20 mouse cellular contexts compared by ENCODE assay signal in the genomic region with DNA sequence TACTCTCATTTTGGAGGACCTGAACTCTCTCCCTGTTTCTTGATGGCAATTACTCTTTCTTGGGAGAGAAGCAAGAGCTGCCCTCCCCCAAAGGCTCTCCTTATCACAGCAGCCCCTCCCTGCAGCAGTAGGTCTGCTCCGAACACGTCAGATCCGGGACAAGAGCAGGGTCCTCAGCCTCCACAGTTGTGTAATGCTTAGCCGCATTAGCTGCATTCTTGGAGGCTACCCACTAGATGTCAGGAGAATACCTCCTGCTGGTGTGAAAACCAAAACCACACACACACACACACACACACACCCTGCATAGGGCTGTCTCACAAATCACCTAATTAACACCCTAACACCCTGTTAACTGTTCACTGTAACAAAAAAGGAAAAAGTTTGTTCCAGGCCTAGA. TPM values are rescaled to one million over a fixed set of nuclear protein-coding genes. Genes with fewer than 3 reads are reported as not detected.
DNase-seq lines count a peak whose midpoint lies in the region; ATAC-seq and TF ChIP-seq lines count a peak whose summit lies in the region.
"Had no signal": no experiment of that assay in that cellular context is flagged by ENCODE, and none has a peak within 500 bp of the region (broad histone marks: within the 10 kb centered on the region; RNA-seq: fewer than 3 reads in every experiment).

No protein-coding gene starts in this region.

- no peak for TF ChIP-seq POLR2A in MEL (IDR thresholded peaks at IDR 0.05; ENCODE audit: control insufficient read depth in 1 of 2, insufficient read depth in 1 of 2, low read depth in 1 of 2, low read length in 2 of 2, poor library complexity in 1 of 2)

- H3K4me2 ChIP-seq in kidney, postnatal 0 days (ENCODE audit: low read length) = no peak overlapping the region
- H3K4me2 ChIP-seq in liver, postnatal 0 days (ENCODE audit: low read depth, low read length) = no peak overlapping the region
- H3K4me2 ChIP-seq: embryonic facial prominence, embryonic 12.5 days; limb, embryonic 15.5 days; neural tube, embryonic 13.5 days had no signal

- no peaks in the 10 kb centered on the region for H3K4me1 ChIP-seq in kidney, postnatal 0 days (replicated peaks; ENCODE audit: insufficient read depth, low read length)
- peaks cover 20 to 58% of the 10 kb centered on the region in 2 experiments for H3K4me1 ChIP-seq in MEL (ENCODE audit: control insufficient read depth in 1 of 2, insufficient read depth in 2 of 2, low read length in 2 of 2)
- H3K4me1 ChIP-seq in liver, postnatal 0 days (ENCODE audit: insufficient read depth) = peaks cover 10% of the 10 kb centered on the region
- H3K4me1 ChIP-seq: embryonic facial prominence, embryonic 12.5 days; neural tube, embryonic 13.5 days had no signal

- H3K79me2 ChIP-seq in MEL (ENCODE audit: control insufficient read depth, insufficient read depth, low read length, poor library complexity) = peaks cover 5% of the 10 kb centered on the region

- no peak for ATAC-seq in kidney, postnatal 0 days (replicated peaks; ENCODE audit: low FRiP score, low read depth)
- peak; percentile 19 for ATAC-seq in granulocyte monocyte progenitor cell, adult 5-6 weeks (replicated peaks; ENCODE audit: poor library complexity, severe bottlenecking)
- ATAC-seq in liver, postnatal 0 days = no peak
- ATAC-seq: CD4-positive, CD25-positive, alpha-beta regulatory T cell, adult 4 months; hindbrain, embryonic 16.5 days had no signal

- H3K9me3 ChIP-seq in kidney, postnatal 0 days (replicated peaks; ENCODE audit: low read length) = no peaks in the 10 kb centered on the region
- no peaks in the 10 kb centered on the region for H3K9me3 ChIP-seq in MEL (replicated peaks; ENCODE audit: insufficient read depth, low read length)
- H3K9me3 ChIP-seq in liver, postnatal 0 days (ENCODE audit: low read length) = no peaks in the 10 kb centered on the region
- H3K9me3 ChIP-seq: embryonic facial prominence, embryonic 12.5 days; limb, embryonic 15.5 days; neural tube, embryonic 13.5 days had no signal

- H3K4me3 ChIP-seq in kidney, postnatal 0 days (replicated peaks; ENCODE audit: low read depth, low read length) = no peak overlapping the region
- no peak overlapping the region for H3K4me3 ChIP-seq in MEL (ENCODE audit: control insufficient read depth in 1 of 2, insufficient read depth in 1 of 2, low read depth in 2 of 2, low read length in 2 of 2)
- H3K4me3 ChIP-seq in liver, postnatal 0 days (ENCODE audit: low read depth, low read length) = no peak overlapping the region
- H3K4me3 ChIP-seq: embryonic facial prominence, embryonic 12.5 days; limb, embryonic 15.5 days; megakaryocyte, embryonic 14.5 days; neural tube, embryonic 13.5 days had no signal

- H3K27me3 ChIP-seq in kidney, postnatal 0 days (ENCODE audit: insufficient read depth, low read length) = no peaks in the 10 kb centered on the region
- no peaks in the 10 kb centered on the region for H3K27me3 ChIP-seq in MEL (ENCODE audit: control insufficient read depth in 1 of 2, insufficient read depth in 2 of 2, low read length in 2 of 2)
- H3K27me3 ChIP-seq in liver, postnatal 0 days (ENCODE audit: insufficient read depth, low read length) = no peaks in the 10 kb centered on the region
- H3K27me3 ChIP-seq: embryonic facial prominence, embryonic 12.5 days; limb, embryonic 15.5 days; megakaryocyte, embryonic 14.5 days; neural tube, embryonic 13.5 days had no signal

- TF ChIP-seq RAD21 in MEL (IDR thresholded peaks at IDR 0.05; ENCODE audit: low read depth, low read length) = peak; percentile 60

- 58% methylated on average over 4 of the region's 4 CpGs for WGBS in kidney, postnatal 0 days
- 38% methylated on average over 4 of the region's 4 CpGs for WGBS in liver, postnatal 0 days (ENCODE audit: insufficient replicate concordance)

- H3K36me3 ChIP-seq in kidney, postnatal 0 days (ENCODE audit: insufficient read depth, low read length) = no peaks in the 10 kb centered on the region
- H3K36me3 ChIP-seq in MEL (ENCODE audit: control insufficient read depth in 1 of 2, insufficient read depth in 2 of 2, low read length in 2 of 2) = peaks cover 0 to 38% of the 10 kb centered on the region in 2 experiments; a peak in 2 of 4 replicates
- no peaks in the 10 kb centered on the region for H3K36me3 ChIP-seq in liver, postnatal 0 days (replicated peaks; ENCODE audit: insufficient read depth, low read length)
- H3K36me3 ChIP-seq: embryonic facial prominence, embryonic 12.5 days; limb, embryonic 15.5 days; neural tube, embryonic 13.5 days had no signal

- no peak overlapping the region for H3K27ac ChIP-seq in kidney, postnatal 0 days
- peak overlapping the region; percentile 11; the same call in 1 of the 2 replicates for H3K27ac ChIP-seq in MEL (ENCODE audit: control insufficient read depth, low read depth, low read length)
- H3K27ac ChIP-seq in liver, postnatal 0 days (ENCODE audit: low read depth) = no peak overlapping the region
- H3K27ac ChIP-seq: embryonic facial prominence, embryonic 12.5 days; limb, embryonic 15.5 days; neural tube, embryonic 13.5 days had no signal

- no peak; a peak in 2 of 4 replicates for TF ChIP-seq EP300 in MEL (IDR thresholded peaks at IDR 0.05; ENCODE audit: low read depth in 1 of 2, low read length in 2 of 2)
- no peak for TF ChIP-seq EP300 in liver, postnatal 0 days (IDR thresholded peaks at IDR 0.05; ENCODE audit: low read depth)

- H3K9ac ChIP-seq in kidney, postnatal 0 days (ENCODE audit: low read depth, low read length) = no peak overlapping the region
- H3K9ac ChIP-seq in MEL (ENCODE audit: control insufficient read depth, low read depth, low read length, poor library complexity, severe bottlenecking) = peak overlapping the region; percentile 17; the same call in 1 of the 2 replicates
- no peak overlapping the region for H3K9ac ChIP-seq in liver, postnatal 0 days (replicated peaks)
- H3K9ac ChIP-seq: embryonic facial prominence, embryonic 12.5 days; limb, embryonic 15.5 days; neural tube, embryonic 13.5 days had no signal

- peak; percentile 40; the same call in 1 of the 2 replicates for TF ChIP-seq CTCF in kidney, postnatal 0 days (IDR thresholded peaks at IDR 0.05; ENCODE audit: low read depth)
- TF ChIP-seq CTCF in MEL (IDR thresholded peaks at IDR 0.05 in 2 of 3, conservative IDR thresholded peaks at IDR 0.05 in 1 of 3; ENCODE audit: control insufficient read depth in 1 of 3, insufficient read depth in 1 of 3, low read depth in 2 of 3, low read length in 3 of 3, poor library complexity in 1 of 3, severe bottlenecking in 1 of 3) = peak; percentile 13 to 64 (median 35); a peak in 3 of 6 replicates
- peak; percentile 52 for TF ChIP-seq CTCF in liver, postnatal 0 days (IDR thresholded peaks at IDR 0.05; ENCODE audit: low read depth)

- no peak for DNase-seq in kidney, postnatal 0 days (ENCODE audit: low spot score)
- no peak for DNase-seq in kidney, postnatal 14 days
- DNase-seq in MEL (ENCODE audit: low read depth, low spot score) = peak; percentile 70
- DNase-seq in liver, postnatal 0 days = no peak
- no peak for DNase-seq in frontal cortex, postnatal 25 days (ENCODE audit: low spot score in 2 of 2)
- no peak for DNase-seq in layer of hippocampus, postnatal 36 days
- DNase-seq in left cerebral cortex, adult 8-10 months (ENCODE audit: low spot score in 2 of 2) = no peak
- DNase-seq: cerebellum, postnatal 36 days; gastrocnemius, postnatal 36 days; heart, postnatal 10 days; layer of hippocampus, adult 9-11 months; retina, postnatal 1 day; thymus, postnatal 36 days had no signal

RNA-seq across cellular contexts. Expression of a gene that starts 2.3 kb away (rescaled TPM):
- 0.68 and 0.70 TPM in 2 replicates for polyA plus RNA-seq in kidney, postnatal 0 days (2015; fragmentation: Nextera tagmentation; extraction: Ambion mirVana)
- 9.8 and 10.2 TPM in 2 replicates for total RNA-seq in MEL (2012; rRNA removed)
- polyA plus RNA-seq in MEL (2012; ENCODE audit: insufficient read depth in 1 of 2, insufficient read length in 2 of 2, low read depth in 1 of 2, low replicate concordance in 2 of 2, missing spikeins in 1 of 2) = 1 to 10 TPM in 1 of 2 experiments, not detected in 1; 6.8 TPM
- 4.5 and 6.0 TPM in 2 replicates for total RNA-seq in granulocyte monocyte progenitor cell, adult 5-6 weeks (2014; fragmentation: Nextera tagmentation)
- total RNA-seq in granulocyte monocyte progenitor cell, adult 5-6 weeks (2017) = 4.0 and 5.1 TPM in 2 replicates
- polyA plus RNA-seq in liver, postnatal 0 days (2015; fragmentation: Nextera tagmentation; extraction: Ambion mirVana) = 2.5 and 2.6 TPM in 2 replicates
- under 1 TPM in 1 of 2 experiments, not detected in 1; 0.15 TPM for total RNA-seq in layer of hippocampus, postnatal 36 days (2021)
- total RNA-seq in left cerebral cortex, adult 8-10 months (2022) = under 1 TPM; 0.13 to 0.74 (median 0.40) TPM

RNA-seq across cellular contexts. Expression of a gene that starts 19.2 kb away (rescaled TPM):
- 190 and 194 TPM in 2 replicates for polyA plus RNA-seq in kidney, postnatal 0 days (2015; fragmentation: Nextera tagmentation; extraction: Ambion mirVana)
- 49.8 and 50.7 TPM in 2 replicates for total RNA-seq in MEL (2012; rRNA removed)
- polyA plus RNA-seq in MEL (2012; ENCODE audit: insufficient read depth in 1 of 2, insufficient read length in 2 of 2, low read depth in 1 of 2, low replicate concordance in 2 of 2, missing spikeins in 1 of 2) = 10 to 100 TPM; 48.0 to 76.3 TPM
- total RNA-seq in granulocyte monocyte progenitor cell, adult 5-6 weeks (2014; fragmentation: Nextera tagmentation) = 65.4 and 67.9 TPM in 2 replicates
- total RNA-seq in granulocyte monocyte progenitor cell, adult 5-6 weeks (2017) = 159 and 192 TPM in 2 replicates
- polyA plus RNA-seq in liver, postnatal 0 days (2015; fragmentation: Nextera tagmentation; extraction: Ambion mirVana) = 53.2 and 55.2 TPM in 2 replicates
- total RNA-seq in layer of hippocampus, postnatal 36 days (2021) = 10 to 100 TPM; 54.5 to 56.3 TPM
- total RNA-seq in left cerebral cortex, adult 8-10 months (2022) = 10 to 100 TPM; 39.6 to 49.8 (median 44.9) TPM

RNA-seq across cellular contexts. Expression of a gene that starts 27.7 kb away (rescaled TPM):
- polyA plus RNA-seq in kidney, postnatal 0 days (2015; fragmentation: Nextera tagmentation; extraction: Ambion mirVana) = 98.7 and 99.4 TPM in 2 replicates
- 26.8 and 33.7 TPM in 2 replicates for total RNA-seq in MEL (2012; rRNA removed)
- 10 to 100 TPM in 1 of 2 experiments, not detected in 1; 48.6 TPM for polyA plus RNA-seq in MEL (2012; ENCODE audit: insufficient read depth in 1 of 2, insufficient read length in 2 of 2, low read depth in 1 of 2, low replicate concordance in 2 of 2, missing spikeins in 1 of 2)
- total RNA-seq in granulocyte monocyte progenitor cell, adult 5-6 weeks (2014; fragmentation: Nextera tagmentation) = 62.1 and 116 TPM in 2 replicates
- 68.2 and 68.6 TPM in 2 replicates for total RNA-seq in granulocyte monocyte progenitor cell, adult 5-6 weeks (2017)
- polyA plus RNA-seq in liver, postnatal 0 days (2015; fragmentation: Nextera tagmentation; extraction: Ambion mirVana) = 45.2 and 50.7 TPM in 2 replicates
- total RNA-seq in layer of hippocampus, postnatal 36 days (2021) = 10 to 100 TPM; 33.4 to 43.1 TPM
- total RNA-seq in left cerebral cortex, adult 8-10 months (2022) = 10 to 100 TPM; 33.5 to 54.6 (median 51.0) TPM

RNA-seq across cellular contexts. Expression of a gene that starts 37.3 kb away (rescaled TPM):
- polyA plus RNA-seq in kidney, postnatal 0 days (2015; fragmentation: Nextera tagmentation; extraction: Ambion mirVana) = 192 and 194 TPM in 2 replicates
- 129 and 142 TPM in 2 replicates for total RNA-seq in MEL (2012; rRNA removed)
- 100 to 1,000 TPM; 222 to 361 TPM for polyA plus RNA-seq in MEL (2012; ENCODE audit: insufficient read depth in 1 of 2, insufficient read length in 2 of 2, low read depth in 1 of 2, low replicate concordance in 2 of 2, missing spikeins in 1 of 2)
- total RNA-seq in granulocyte monocyte progenitor cell, adult 5-6 weeks (2014; fragmentation: Nextera tagmentation) = 140 TPM in 2 replicates
- total RNA-seq in granulocyte monocyte progenitor cell, adult 5-6 weeks (2017) = 191 and 201 TPM in 2 replicates
- polyA plus RNA-seq in liver, postnatal 0 days (2015; fragmentation: Nextera tagmentation; extraction: Ambion mirVana) = 62.1 and 67.6 TPM in 2 replicates
- 100 to 1,000 TPM in 1 of 2 experiments, 10 to 100 TPM in 1; 93.9 to 103 TPM for total RNA-seq in layer of hippocampus, postnatal 36 days (2021)
- 10 to 100 TPM; 60.1 to 69.5 (median 63.3) TPM for total RNA-seq in left cerebral cortex, adult 8-10 months (2022)

RNA-seq across cellular contexts. Expression of a gene that starts 53.4 kb away (rescaled TPM):
- polyA plus RNA-seq in kidney, postnatal 0 days (2015; fragmentation: Nextera tagmentation; extraction: Ambion mirVana) = 107 and 110 TPM in 2 replicates
- 48.5 and 48.7 TPM in 2 replicates for total RNA-seq in MEL (2012; rRNA removed)
- polyA plus RNA-seq in MEL (2012; ENCODE audit: insufficient read depth in 1 of 2, insufficient read length in 2 of 2, low read depth in 1 of 2, low replicate concordance in 2 of 2, missing spikeins in 1 of 2) = 10 to 100 TPM in 1 of 2 experiments, not detected in 1; 66.5 TPM
- 51.5 and 61.2 TPM in 2 replicates for total RNA-seq in granulocyte monocyte progenitor cell, adult 5-6 weeks (2014; fragmentation: Nextera tagmentation)
- 36.6 and 40.8 TPM in 2 replicates for total RNA-seq in granulocyte monocyte progenitor cell, adult 5-6 weeks (2017)
- polyA plus RNA-seq in liver, postnatal 0 days (2015; fragmentation: Nextera tagmentation; extraction: Ambion mirVana) = 351 and 364 TPM in 2 replicates
- total RNA-seq in layer of hippocampus, postnatal 36 days (2021) = 10 to 100 TPM; 35.5 to 36.4 TPM
- total RNA-seq in left cerebral cortex, adult 8-10 months (2022) = 10 to 100 TPM; 35.7 to 39.3 (median 37.6) TPM
